Mouse (Mus musculus): ENCODE measurements around the gene Ccl24.

Ccl24 gene

GRCm38 (mm10) chr5:135544865-135545797 is 27.7 kb downstream of the Ccl24 start, which contains the start of gene Hip1:
Hip1 (minus strand) TSS chr5:135545120.
- peak; percentile 98 for DNase-seq (ENCODE audit: low spot score)

- no peak for DNase-seq (ENCODE audit: low spot score)
Observed at GRCm38 (mm10) chr5:135544032-135544558, 28.8 kb downstream of the Ccl24 start.

- DNase-seq (ENCODE audit: low spot score), result no peak
Observed at GRCm38 (mm10) chr5:135537794-135538214, 35.0 kb downstream of the Ccl24 start.

- no peak for DNase-seq (ENCODE audit: low spot score)
Observed at GRCm38 (mm10) chr5:135537326-135537725, 35.5 kb downstream of the Ccl24 start.

GRCm38 (mm10) chr5:135535867-135536266 is 37.0 kb downstream of the Ccl24 start:
- no peak for DNase-seq (ENCODE audit: low spot score)

GRCm38 (mm10) chr5:135533431-135533830 is 39.4 kb downstream of the Ccl24 start:
- DNase-seq (ENCODE audit: low spot score), result no peak

- no peak for DNase-seq (ENCODE audit: low spot score)
Observed at GRCm38 (mm10) chr5:135531306-135531845, 41.5 kb downstream of the Ccl24 start.

GRCm38 (mm10) chr5:135529964-135530363 is 42.9 kb downstream of the Ccl24 start:
- DNase-seq (ENCODE audit: low spot score), result no peak

- DNase-seq (ENCODE audit: low spot score), result peak; percentile 41
Observed at GRCm38 (mm10) chr5:135529310-135529709, 43.5 kb downstream of the Ccl24 start.

- DNase-seq (ENCODE audit: low spot score), result no peak
Observed at GRCm38 (mm10) chr5:135527986-135528385, 44.9 kb downstream of the Ccl24 start.

- DNase-seq (ENCODE audit: low spot score), result no peak
Observed at GRCm38 (mm10) chr5:135524660-135525560, 47.9 kb downstream of the Ccl24 start.

GRCm38 (mm10) chr5:135524087-135524486 is 48.8 kb downstream of the Ccl24 start:
- no peak for DNase-seq (ENCODE audit: low spot score)

- no peak for DNase-seq (ENCODE audit: low spot score)
Observed at GRCm38 (mm10) chr5:135522111-135522722, 50.6 kb downstream of the Ccl24 start.

All from embryo, embryonic 10 days (tissue).